Mouse (Mus musculus): ENCODE measurements around the gene Tmem14c. TPM values are rescaled to one million over a fixed set of nuclear protein-coding genes. Genes with fewer than 3 reads are reported as not detected.
A peak's percentile ranks its signal among the peaks of the same experiment; 100 is the strongest.
"Not testable (repeated sequence)": the region's sequence is repeated elsewhere in the genome, so short reads cannot be mapped to it uniquely, and the experiment has no call there.

Tmem14c gene
- 100 to 1,000 TPM; 157 to 168 TPM for total RNA-seq (2021)
- long read RNA-seq, experiment 1, transcript Tmem14c-201 (6 exons, 914 nt) = major isoform, 88 of 112 reads
- long read RNA-seq, experiment 1, partial matches to known transcripts = 13 of 112 reads
- long read RNA-seq, experiment 1, other reads (novel, unspliced or antisense) = 11 of 112 reads
- long read RNA-seq, experiment 2, transcript Tmem14c-201 (6 exons, 914 nt) = major isoform, 103 of 163 reads
- long read RNA-seq, experiment 2, partial matches to known transcripts = 39 of 163 reads
- long read RNA-seq, experiment 2, other reads (novel, unspliced or antisense) = 21 of 163 reads

- peak; percentile 83 to 89 for DNase-seq (ENCODE audit: low spot score in 2 of 2)
Observed at GRCm38 (mm10) chr13:41015829-41016634, at the start of gene Tmem14c. Tmem14c (plus strand) TSS chr13:41016292.

GRCm38 (mm10) chr13:40967609-40968008 lies 48.5 kb upstream of the Tmem14c start:
- no peak for DNase-seq (ENCODE audit: low spot score in 2 of 2)

- DNase-seq (ENCODE audit: low spot score in 2 of 2) = no peak
Observed at GRCm38 (mm10) chr13:40968564-40968963, 47.5 kb upstream of the Tmem14c start.

- no peak for DNase-seq (ENCODE audit: low spot score in 2 of 2)
Observed at GRCm38 (mm10) chr13:40969761-40970390, 46.2 kb upstream of the Tmem14c start.

GRCm38 (mm10) chr13:40971261-40971660 lies 44.8 kb upstream of the Tmem14c start:
- DNase-seq (ENCODE audit: low spot score in 2 of 2) = no peak

- no peak for DNase-seq (ENCODE audit: low spot score in 2 of 2)
Observed at GRCm38 (mm10) chr13:40971831-40972230, 44.3 kb upstream of the Tmem14c start.

- DNase-seq (ENCODE audit: low spot score in 2 of 2) = no peak
Observed at GRCm38 (mm10) chr13:40972976-40973375, 43.1 kb upstream of the Tmem14c start.

- peak in 1 of 2 experiments; percentile 14 for DNase-seq (ENCODE audit: low spot score in 2 of 2)
Observed at GRCm38 (mm10) chr13:40977609-40978008, 38.5 kb upstream of the Tmem14c start.

- DNase-seq (ENCODE audit: low spot score in 2 of 2) = no peak
Observed at GRCm38 (mm10) chr13:40978652-40979051, 37.4 kb upstream of the Tmem14c start.

GRCm38 (mm10) chr13:40979321-40979720 lies 36.8 kb upstream of the Tmem14c start:
- no peak for DNase-seq (ENCODE audit: low spot score in 2 of 2)

- DNase-seq (ENCODE audit: low spot score in 2 of 2) = no peak
Observed at GRCm38 (mm10) chr13:40982759-40983158, 33.3 kb upstream of the Tmem14c start.

GRCm38 (mm10) chr13:40986081-40986480 lies 30.0 kb upstream of the Tmem14c start:
- DNase-seq (ENCODE audit: low spot score in 2 of 2) = no peak

GRCm38 (mm10) chr13:40987608-40988303 lies 28.3 kb upstream of the Tmem14c start:
- not testable (repeated sequence) for DNase-seq (ENCODE audit: low spot score in 2 of 2)

GRCm38 (mm10) chr13:40988418-40988817 lies 27.7 kb upstream of the Tmem14c start:
- no peak for DNase-seq (ENCODE audit: low spot score in 2 of 2)

- DNase-seq (ENCODE audit: low spot score in 2 of 2) = no peak
Observed at GRCm38 (mm10) chr13:40994487-40995263, 21.4 kb upstream of the Tmem14c start.

- not testable (repeated sequence) for DNase-seq (ENCODE audit: low spot score in 2 of 2)
Observed at GRCm38 (mm10) chr13:40998537-40998936, 17.6 kb upstream of the Tmem14c start.

GRCm38 (mm10) chr13:41000140-41000925 lies 15.8 kb upstream of the Tmem14c start:
- peak; percentile 28 to 41 for DNase-seq (ENCODE audit: low spot score in 2 of 2)

GRCm38 (mm10) chr13:41000926-41001639 lies 15.0 kb upstream of the Tmem14c start, which contains the start of gene Pak1ip1:
Pak1ip1 (plus strand) TSS chr13:41001023.
- DNase-seq (ENCODE audit: low spot score in 2 of 2) = peak; percentile 79 to 89

GRCm38 (mm10) chr13:41002001-41002400 lies 14.1 kb upstream of the Tmem14c start:
- no peak for DNase-seq (ENCODE audit: low spot score in 2 of 2)
